Mouse (Mus musculus) midbrain, embryonic 10.5 days (tissue): ENCODE data around the gene Trim66. TPM values are rescaled to one million over a fixed set of nuclear protein-coding genes. Genes with fewer than 3 reads are reported as not detected.

Experiments used
- DNase-seq: peaks from one replicate; pipeline ENCODE4 v3.0.0-alpha.2; 2017; ENCODE audit warnings: low spot score
- H3K27ac ChIP-seq: fragments of 300-500 bp; sonication (generic); replicated peaks from 2 replicates; pipeline ENCODE4 v1.5.1; 2016; ENCODE audit warnings: mild to moderate bottlenecking
- H3K27me3 ChIP-seq: fragments of 300-500 bp; sonication (generic); 2 replicates; pipeline ENCODE4 v1.6.1; 2016; ENCODE audit warnings: low read depth, mild to moderate bottlenecking; ENCODE audit not compliant: poor library complexity, severe bottlenecking
- H3K36me3 ChIP-seq: fragments of 300-500 bp; sonication (generic); 2 replicates; pipeline ENCODE4 v1.6.1; 2016; ENCODE audit warnings: mild to moderate bottlenecking, moderate library complexity
- H3K4me1 ChIP-seq: fragments of 300-500 bp; sonication (generic); 2 replicates; pipeline ENCODE4 v1.6.1; 2016
- H3K4me3 ChIP-seq: fragments of 300-500 bp; sonication (generic); 2 replicates; pipeline ENCODE4 v1.5.1; 2016; ENCODE audit warnings: mild to moderate bottlenecking, moderate library complexity
- H3K9me3 ChIP-seq: fragments of 300-500 bp; sonication (generic); replicated peaks from 2 replicates; pipeline ENCODE4 v1.6.1; 2016; ENCODE audit warnings: mild to moderate bottlenecking
- WGBS: fragments of 180-500 bp; shearing (Covaris S2); methylation state at CpG from one replicate; pipeline ENCODE4 v1.1.7; 2016; 5-methylcytosine and 5-hydroxymethylcytosine counted together
- polyA plus RNA-seq: library from polyadenylated mRNA; unstranded; fragments of >200 nt; fragmentation: Nextera tagmentation; extraction: Ambion mirVana; gene quantifications from 2 replicates; pipeline ENCODE4 v1.2.1, GENCODE M21; 2016

The Trim66 gene
- polyA plus RNA-seq, 1 experiment from 2014 or later, result 0.09 TPM

DNA sequence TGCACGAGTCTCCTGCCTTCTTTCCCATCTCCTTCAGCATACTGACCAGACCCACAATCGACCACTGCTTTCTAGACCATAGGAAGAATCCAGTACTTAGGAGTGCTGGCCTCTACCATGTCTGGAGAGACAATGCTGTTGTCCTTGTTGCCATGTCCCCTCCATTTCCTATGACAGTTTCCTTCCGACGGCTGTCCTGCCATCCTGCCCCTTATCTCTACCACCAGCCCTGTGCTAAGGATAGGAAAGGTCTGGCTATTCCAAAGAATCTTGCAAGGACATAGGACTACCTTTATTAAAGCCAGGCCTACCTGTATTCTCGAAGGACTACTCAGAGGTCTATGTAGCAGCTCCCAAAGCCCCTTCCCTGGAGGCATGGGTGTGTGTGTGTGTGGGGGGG, 23.6 kb upstream of the Trim66 start:
- no peaks in the 10 kb centered on the region for H3K9me3 ChIP-seq
- no peak overlapping the region for H3K4me3 ChIP-seq
- peaks cover 76% of the 10 kb centered on the region for H3K36me3 ChIP-seq
- DNase-seq, result no peak
- 86% methylated on average over 5 of the region's 5 CpGs for WGBS
- H3K27ac ChIP-seq, result no peak overlapping the region
- no peaks in the 10 kb centered on the region for H3K27me3 ChIP-seq
- H3K4me1 ChIP-seq, result peaks cover 2% of the 10 kb centered on the region; the same call in 1 of the 2 replicates

DNA sequence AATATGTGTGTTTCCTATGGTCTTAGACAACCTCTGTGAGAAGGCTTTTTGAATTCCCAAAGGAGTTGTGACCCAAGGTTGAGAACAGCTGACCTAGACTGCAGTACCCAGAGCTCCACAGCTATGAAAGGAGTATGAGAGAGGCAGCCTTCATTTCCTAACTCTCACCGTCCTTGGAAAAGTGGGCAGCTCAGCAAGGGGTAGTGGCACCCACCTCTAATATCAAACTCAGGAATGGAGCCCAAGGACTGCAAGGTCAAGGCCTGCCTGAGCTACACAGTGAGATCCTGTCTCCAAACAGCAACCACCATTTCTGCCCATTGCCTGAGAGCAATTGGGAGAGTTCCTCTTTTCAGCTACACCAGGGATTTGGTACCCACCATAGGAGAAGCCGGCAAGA, 21.8 kb upstream of the Trim66 start:
- Histone ChIP-seq H3K27me3 (no peaks in the 10 kb centered on the region), H3K9me3 (no peaks in the 10 kb centered on the region), H3K27ac (no peak overlapping the region), H3K4me1 (no peaks in the 10 kb centered on the region), H3K36me3 (peaks cover 81% of the 10 kb centered on the region), H3K4me3 (no peak overlapping the region)
- DNase-seq, result no peak
- 88% methylated on average over 2 of the region's 2 CpGs for WGBS

DNA sequence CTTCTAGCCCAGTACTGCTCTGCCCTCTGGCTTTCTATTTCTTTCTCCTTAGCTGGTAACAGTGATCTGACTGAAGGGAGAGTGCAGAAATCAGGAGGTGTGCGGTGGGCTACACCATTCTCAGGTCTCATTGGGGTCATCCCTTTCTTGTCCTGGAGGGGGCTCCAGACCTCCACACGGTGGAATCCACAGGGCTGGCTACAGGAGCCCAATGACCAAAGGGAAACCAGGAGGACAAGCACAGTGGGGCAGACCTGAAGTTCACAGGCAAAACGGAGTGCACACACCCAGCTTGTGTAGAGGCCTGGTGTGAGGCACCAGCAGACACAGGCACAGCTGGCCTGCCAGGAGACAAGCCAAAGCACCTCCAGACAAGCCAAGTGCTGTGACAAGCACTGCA, 20.4 kb upstream of the Trim66 start:
- Histone ChIP-seq H3K4me1 (no peaks in the 10 kb centered on the region), H3K9me3 (no peaks in the 10 kb centered on the region), H3K4me3 (no peak overlapping the region), H3K27me3 (no peaks in the 10 kb centered on the region), H3K27ac (0 out of 2 replicates have a peak overlapping the region, but pooled peaks have one; percentile 28), H3K36me3 (peaks cover 85% of the 10 kb centered on the region)
- DNase-seq, result peak; percentile 68
- WGBS, result 16% methylated on average over 3 of the region's 3 CpGs

DNA sequence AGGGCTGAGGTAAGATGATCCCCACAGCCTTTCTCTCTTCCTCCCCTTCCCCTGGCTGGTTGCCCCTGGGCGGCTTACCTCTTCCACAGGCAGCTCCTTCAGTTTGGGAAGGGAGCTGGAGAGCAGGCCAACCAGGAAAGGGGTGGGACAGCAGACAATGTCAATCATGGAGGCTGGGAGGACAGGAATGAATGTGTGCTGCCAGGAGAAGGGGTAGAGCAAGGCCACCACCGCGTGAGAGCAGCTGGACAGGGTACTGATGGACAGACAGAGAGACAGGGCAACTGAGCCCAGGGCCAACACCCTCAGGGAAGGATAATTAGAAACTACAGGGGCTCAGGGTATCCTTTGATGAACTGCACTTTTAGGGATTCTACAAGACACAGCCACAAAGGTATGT, 19.6 kb upstream of the Trim66 start:
- H3K27me3 ChIP-seq, result no peaks in the 10 kb centered on the region
- 0 out of 2 replicates have a peak overlapping the region, but pooled peaks have one; percentile 33 for H3K27ac ChIP-seq
- no peaks in the 10 kb centered on the region for H3K9me3 ChIP-seq
- no peak for DNase-seq
- H3K4me3 ChIP-seq, result no peak overlapping the region
- 82% methylated on average over 3 of the region's 3 CpGs for WGBS
- H3K4me1 ChIP-seq, result no peaks in the 10 kb centered on the region
- H3K36me3 ChIP-seq, result peaks cover 85% of the 10 kb centered on the region

DNA sequence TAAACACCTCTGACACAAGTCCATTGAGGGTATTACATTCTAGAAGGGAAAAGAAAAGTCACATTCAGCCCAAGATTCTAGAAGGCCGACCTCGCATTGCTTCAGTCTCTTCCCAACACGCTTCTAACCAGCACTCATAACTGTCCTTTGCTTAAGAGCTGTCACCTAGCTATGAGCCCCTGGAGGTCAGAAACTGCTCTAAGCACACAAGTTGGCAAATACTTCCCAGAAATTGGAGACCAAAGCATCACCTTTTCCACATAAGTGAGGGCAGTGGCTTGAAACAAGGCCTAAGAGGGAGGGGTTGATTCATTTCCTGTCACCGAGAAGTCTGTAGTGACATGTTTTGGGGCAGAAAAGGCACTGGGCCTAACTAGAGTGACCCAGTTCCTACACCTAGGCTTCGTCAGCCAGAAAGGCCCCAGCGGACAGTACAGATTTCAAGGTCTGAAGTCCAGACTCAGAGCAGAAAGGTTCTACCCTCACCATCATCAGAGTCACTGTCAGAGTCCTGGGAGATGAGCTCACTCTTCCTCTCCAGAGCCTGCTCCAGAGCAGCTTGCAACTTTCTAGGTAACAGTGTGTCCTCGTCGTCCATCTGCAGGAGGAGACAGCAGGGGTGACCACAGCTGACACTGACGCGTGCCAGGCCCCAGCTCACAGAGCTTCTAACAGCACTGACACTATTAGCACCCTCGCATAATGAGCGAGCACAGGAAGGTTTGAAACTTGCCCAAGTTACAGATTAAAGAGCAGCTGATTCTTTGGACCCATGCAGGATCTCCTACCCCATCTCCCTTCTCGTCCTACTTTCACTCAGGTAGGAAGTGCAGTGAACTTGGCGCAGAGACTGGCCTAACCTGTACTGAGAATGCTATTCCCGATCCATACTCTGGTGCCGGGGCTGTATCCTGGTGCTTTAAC, 18.1 kb upstream of the Trim66 start:
- no peak for DNase-seq
- Histone ChIP-seq H3K27me3 (no peaks in the 10 kb centered on the region), H3K4me3 (no peak overlapping the region), H3K4me1 (peaks cover 12% of the 10 kb centered on the region), H3K27ac (no peak overlapping the region), H3K36me3 (peaks cover 85% of the 10 kb centered on the region), H3K9me3 (no peaks in the 10 kb centered on the region)
- 85% methylated on average over 16 of the region's 16 CpGs for WGBS

DNA sequence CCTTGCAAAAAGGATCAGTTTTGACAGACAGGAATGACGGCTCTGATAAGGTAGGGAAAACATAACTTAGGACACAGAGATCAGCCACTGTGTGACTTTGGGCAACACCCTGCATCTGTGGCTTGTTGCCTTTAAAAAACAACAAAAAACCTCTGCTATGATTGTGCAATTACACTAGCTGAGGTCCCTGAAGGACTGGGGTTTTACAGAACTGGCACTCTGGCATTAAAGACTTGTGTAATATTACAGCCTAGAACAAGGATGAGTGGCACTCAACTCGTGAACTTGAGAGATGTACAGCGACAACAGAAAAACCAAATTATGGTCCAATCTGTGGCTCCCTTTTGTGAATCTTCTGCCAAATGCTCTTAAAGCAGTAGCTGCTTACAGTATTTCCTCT, 16.8 kb upstream of the Trim66 start:
- Histone ChIP-seq H3K9me3 (no peaks in the 10 kb centered on the region), H3K27ac (no peak overlapping the region), H3K4me3 (no peak overlapping the region), H3K27me3 (no peaks in the 10 kb centered on the region), H3K36me3 (peaks cover 85% of the 10 kb centered on the region), H3K4me1 (peaks cover 24% of the 10 kb centered on the region)
- 95% methylated on average over 3 of the region's 3 CpGs for WGBS
- DNase-seq, result no peak

DNA sequence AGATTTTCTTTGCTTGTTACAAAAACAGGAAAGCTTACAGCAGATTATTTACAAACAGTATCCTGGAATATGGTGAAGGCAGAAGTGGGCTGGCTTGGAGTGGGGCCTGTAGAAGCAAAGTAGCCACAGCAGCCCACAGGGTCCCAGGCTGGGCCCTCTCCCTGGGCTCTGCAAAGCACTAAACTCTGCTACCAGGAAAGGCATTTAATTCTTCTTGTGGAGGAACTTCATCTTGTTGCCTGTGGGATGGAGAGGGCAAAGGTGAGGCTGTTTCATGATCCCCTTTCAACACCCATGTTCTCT, 16.5 kb upstream of the Trim66 start:
- Histone ChIP-seq H3K27ac (no peak overlapping the region), H3K36me3 (peaks cover 84% of the 10 kb centered on the region), H3K9me3 (no peaks in the 10 kb centered on the region), H3K27me3 (no peaks in the 10 kb centered on the region), H3K4me1 (peaks cover 25% of the 10 kb centered on the region), H3K4me3 (no peak overlapping the region)
- no peak for DNase-seq

DNA sequence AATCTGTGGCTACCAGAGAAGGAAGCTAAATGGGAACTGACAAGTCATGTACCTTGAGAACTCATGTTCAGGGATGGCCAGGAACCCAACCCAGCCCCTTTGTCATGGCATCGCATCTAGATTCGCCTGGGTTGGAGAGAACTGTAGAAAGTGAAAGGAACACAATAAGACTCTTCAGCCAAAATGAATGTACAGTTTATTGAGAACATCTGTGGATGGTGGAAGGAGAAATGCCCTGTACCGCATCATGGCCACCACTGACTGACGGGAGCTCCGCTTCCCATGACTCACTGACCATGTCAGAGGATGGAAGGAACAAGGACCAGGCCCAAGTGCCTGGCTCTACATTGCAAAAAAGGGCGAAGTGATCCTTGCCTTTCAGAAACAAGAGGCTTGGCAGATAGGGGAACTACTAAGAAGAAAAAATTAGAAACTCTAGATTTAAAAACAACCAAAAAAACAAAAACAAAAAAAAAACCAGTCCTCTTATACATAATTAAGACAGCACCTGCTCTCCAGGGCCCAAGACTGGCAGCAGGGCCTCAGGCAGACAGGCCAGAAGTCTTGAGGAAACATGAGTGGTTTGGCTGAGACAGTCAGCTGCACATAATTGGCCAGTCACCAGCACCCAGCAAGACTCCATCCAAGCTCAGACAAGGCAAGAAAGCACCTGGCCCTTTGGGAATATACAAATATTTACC, 16.0 kb upstream of the Trim66 start:
- H3K36me3 ChIP-seq, result peaks cover 84% of the 10 kb centered on the region
- peaks cover 25% of the 10 kb centered on the region for H3K4me1 ChIP-seq
- DNase-seq, result no peak

DNA sequence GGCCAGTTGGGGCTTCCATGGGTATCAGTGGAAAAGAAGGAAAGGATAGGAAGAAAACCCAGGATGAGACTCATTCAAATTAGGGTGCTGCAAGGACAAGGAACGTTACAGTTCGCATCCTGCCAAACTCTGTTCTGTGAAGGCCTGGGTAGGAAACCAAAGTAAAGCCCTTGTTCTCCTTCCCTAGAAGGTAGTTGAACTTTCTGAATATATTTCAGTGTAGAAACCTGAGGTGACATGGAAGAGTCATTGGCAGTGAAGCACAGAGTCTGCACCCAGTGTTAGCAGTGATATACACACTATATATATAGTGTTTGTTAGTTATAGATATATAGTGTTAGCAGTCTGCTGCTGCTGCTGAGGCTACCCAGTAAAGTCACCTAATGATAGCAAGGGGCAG, 15.4 kb upstream of the Trim66 start:
- WGBS, result 63% methylated on average over 2 of the region's 2 CpGs
- Histone ChIP-seq H3K4me1 (peaks cover 26% of the 10 kb centered on the region), H3K9me3 (no peaks in the 10 kb centered on the region), H3K36me3 (peaks cover 84% of the 10 kb centered on the region), H3K27me3 (no peaks in the 10 kb centered on the region), H3K4me3 (no peak overlapping the region), H3K27ac (no peak overlapping the region)
- no peak for DNase-seq

More for the DNA sequence above, 16.0 kb upstream of the Trim66 start:
- Histone ChIP-seq H3K9me3 (no peaks in the 10 kb centered on the region), H3K27me3 (no peaks in the 10 kb centered on the region), H3K27ac (no peak overlapping the region), H3K4me3 (no peak overlapping the region)
- 61% methylated on average over 6 of the region's 6 CpGs for WGBS

DNA sequence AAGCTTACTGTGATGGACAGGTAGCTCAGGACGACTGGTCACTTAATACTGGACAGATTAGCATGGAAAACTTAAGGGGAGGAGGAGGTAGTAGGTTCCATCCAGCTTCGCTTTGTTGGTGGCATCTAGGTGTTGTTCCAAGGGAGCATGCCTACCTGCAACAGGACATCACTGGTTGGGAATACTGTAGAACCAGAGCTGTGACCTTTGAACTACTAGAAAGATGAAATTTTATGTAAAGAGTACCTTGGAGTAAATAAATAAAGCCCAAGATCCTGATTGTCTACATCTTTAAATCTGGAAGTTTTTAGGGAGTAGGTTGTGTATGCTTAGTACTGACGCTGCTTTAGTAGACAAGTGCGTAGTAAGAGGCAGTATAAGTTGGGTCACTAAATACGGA, 14.2 kb upstream of the Trim66 start:
- peaks cover 35% of the 10 kb centered on the region for H3K4me1 ChIP-seq
- peaks cover 73% of the 10 kb centered on the region for H3K36me3 ChIP-seq
- no peak overlapping the region for H3K4me3 ChIP-seq
- 84% methylated on average over 5 of the region's 5 CpGs for WGBS
- no peaks in the 10 kb centered on the region for H3K27me3 ChIP-seq
- no peak for DNase-seq
- H3K27ac ChIP-seq, result no peak overlapping the region
- no peaks in the 10 kb centered on the region for H3K9me3 ChIP-seq

DNA sequence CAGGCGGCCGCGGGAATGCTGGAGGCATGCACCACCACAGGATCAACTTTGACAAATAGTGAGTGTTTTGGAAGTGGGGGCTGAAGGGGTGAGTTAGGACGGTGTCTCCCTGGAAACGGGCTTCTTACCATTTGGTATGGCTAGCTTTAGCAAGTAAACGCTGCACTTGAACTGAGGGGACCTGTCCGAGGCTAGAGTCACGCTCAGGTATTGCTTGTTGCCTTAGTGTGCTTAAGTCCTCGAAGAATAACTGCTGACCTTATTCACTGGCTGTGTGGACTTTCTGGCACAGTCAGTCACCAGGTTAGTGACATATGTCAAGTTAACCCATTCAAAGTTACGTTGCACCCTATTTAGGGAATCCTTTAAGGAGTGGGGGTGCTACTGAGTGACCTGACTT, 12.0 kb upstream of the Trim66 start:
- no peaks in the 10 kb centered on the region for H3K9me3 ChIP-seq
- no peaks in the 10 kb centered on the region for H3K27me3 ChIP-seq
- WGBS, result 8% methylated on average over 10 of the region's 10 CpGs
- peak; percentile 28 for DNase-seq
- H3K27ac ChIP-seq, result peak overlapping the region; percentile 98
- H3K4me1 ChIP-seq, result peaks cover 35% of the 10 kb centered on the region
- H3K36me3 ChIP-seq, result peaks cover 52% of the 10 kb centered on the region
- H3K4me3 ChIP-seq, result peak overlapping the region; percentile 97

DNA sequence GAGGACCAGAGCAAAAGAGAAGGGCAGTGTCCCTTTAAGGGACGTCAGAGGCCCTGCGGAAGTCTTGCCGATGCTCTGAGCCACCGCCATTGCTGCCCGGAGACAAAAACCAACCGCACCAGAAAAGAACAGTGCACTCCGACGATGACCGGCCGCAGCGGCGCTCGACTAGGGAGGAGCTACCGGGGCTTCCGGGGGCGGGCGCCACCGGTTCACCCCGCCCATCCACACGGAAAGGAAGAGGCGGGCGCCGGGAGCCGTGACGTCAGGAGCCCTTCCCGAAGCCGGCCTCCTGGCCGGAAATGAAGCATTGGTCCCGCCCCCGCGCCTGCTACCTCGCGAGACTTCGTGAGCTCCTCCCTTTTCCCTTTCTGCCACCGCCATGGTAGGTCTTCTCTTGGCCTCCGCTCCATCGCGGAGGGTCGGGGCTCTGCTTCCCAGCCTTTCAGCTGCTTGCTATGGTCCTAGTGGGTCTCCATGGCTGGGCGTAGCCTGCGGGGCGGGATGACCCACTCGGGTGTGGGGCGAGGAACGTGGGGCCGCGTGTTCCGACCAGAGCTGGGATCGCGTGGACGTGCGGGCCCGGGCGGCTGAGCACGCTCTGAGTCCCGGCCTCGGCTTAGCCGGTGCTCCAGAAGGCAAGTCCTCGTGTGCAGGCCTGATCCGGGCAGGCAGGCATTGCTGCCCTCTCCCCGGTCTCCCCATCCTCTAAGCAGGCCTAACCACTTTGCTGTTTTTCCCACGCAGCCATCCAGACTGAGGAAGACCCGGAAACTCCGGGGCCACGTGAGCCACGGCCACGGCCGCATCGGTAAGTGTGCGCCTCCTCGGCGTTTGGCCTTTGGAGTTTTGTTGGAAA, 11.1 kb upstream of the Trim66 start, which contains the start of gene Rpl27a:
Gene Rpl27a, plus strand, starts transcription at position 310 of the 859 bp plus-strand sequence.
- H3K4me3 ChIP-seq, result peak within 1 kb of the TSS; percentile 97
- no peaks in the 10 kb centered on the region for H3K27me3 ChIP-seq
- under 1% methylated on average over 72 of the region's 72 CpGs for WGBS
- H3K27ac ChIP-seq, result peak within 1 kb of the TSS; percentile 98
- H3K4me1 ChIP-seq, result peaks cover 35% of the 10 kb centered on the region
- peaks cover 43% of the 10 kb centered on the region for H3K36me3 ChIP-seq
- peak; percentile 99 for DNase-seq
- H3K9me3 ChIP-seq, result no peaks in the 10 kb centered on the region
